Mouse (Mus musculus) E14TG2a.4 (cell line): ENCODE data around the gene Tmem52b.
"Not testable (repeated sequence)": the region's sequence is repeated elsewhere in the genome, so short reads cannot be mapped to it uniquely, and the experiment has no call there.

Experiments
- H3K27me3 ChIP-seq: 2 replicates; pipeline ENCODE4 v1.6.1; 2014; ENCODE audit warnings: low read length, control low read depth; ENCODE audit not compliant: insufficient read depth
- H3K36me3 ChIP-seq: 2 replicates; pipeline ENCODE4 v1.6.1; 2014; ENCODE audit warnings: low read length, control low read depth; ENCODE audit not compliant: insufficient read depth
- H3K4me1 ChIP-seq: replicated peaks from 2 replicates; pipeline ENCODE4 v1.6.1; 2014; ENCODE audit warnings: low read depth, low read length, control low read depth
- H3K4me3 ChIP-seq: replicated peaks from 2 replicates; pipeline ENCODE4 v1.5.1; 2014; ENCODE audit warnings: mild to moderate bottlenecking, low read length
- H3K9me3 ChIP-seq: 2 replicates; pipeline ENCODE4 v1.6.1; 2014; ENCODE audit warnings: low read length, control low read depth
- CTCF ChIP-seq: conservative IDR thresholded peaks from 2 replicates; pipeline ENCODE4 v1.5.1; 2014; ENCODE audit warnings: low read length
- NANOG ChIP-seq: IDR thresholded peaks from 2 replicates; pipeline ENCODE4 v1.6.1; 2014; ENCODE audit warnings: borderline replicate concordance, low read length, mixed read lengths
- POU5F1 ChIP-seq: IDR thresholded peaks from 2 replicates; pipeline ENCODE4 v1.6.1; 2014; ENCODE audit warnings: low read length, borderline replicate concordance

The Tmem52b gene

GRCm38 (mm10) chr6:129512367-129512766 is at the start of gene Tmem52b:
TSS of gene Tmem52b (plus strand) at chr6:129512555.
- no peaks in the 10 kb centered on the region for H3K4me1 ChIP-seq
- H3K4me3 ChIP-seq: no peak within 1 kb of the TSS
- H3K36me3 ChIP-seq: no peaks in the 10 kb centered on the region
- no peaks in the 10 kb centered on the region for H3K27me3 ChIP-seq
- 0 out of 2 replicates have a peak, but pooled peaks cover 4% of the 10 kb centered on the region for H3K9me3 ChIP-seq
- TF ChIP-seq NANOG: no peak
- TF ChIP-seq CTCF: no peak
- TF ChIP-seq POU5F1: no peak

- H3K9me3 ChIP-seq: no peaks in the 10 kb centered on the region
- H3K27me3 ChIP-seq: no peaks in the 10 kb centered on the region
- no peak overlapping the region for H3K4me3 ChIP-seq
- no peaks in the 10 kb centered on the region for H3K36me3 ChIP-seq
- no peaks in the 10 kb centered on the region for H3K4me1 ChIP-seq
- TF ChIP-seq NANOG (no peak), POU5F1 (no peak), CTCF (no peak)
These were observed 41.0 kb upstream of the Tmem52b start for GRCm38 (mm10) chr6:129471386-129471785.

GRCm38 (mm10) chr6:129472627-129473026 is 39.7 kb upstream of the Tmem52b start:
- H3K4me3 ChIP-seq: no peak overlapping the region
- no peak for TF ChIP-seq NANOG
- TF ChIP-seq POU5F1: no peak
- no peak for TF ChIP-seq CTCF
- no peaks in the 10 kb centered on the region for H3K9me3 ChIP-seq

GRCm38 (mm10) chr6:129476404-129477126 is 35.8 kb upstream of the Tmem52b start:
- no peaks in the 10 kb centered on the region for H3K9me3 ChIP-seq
- H3K36me3 ChIP-seq: no peaks in the 10 kb centered on the region
- no peak overlapping the region for H3K4me3 ChIP-seq
- H3K27me3 ChIP-seq: no peaks in the 10 kb centered on the region
- no peaks in the 10 kb centered on the region for H3K4me1 ChIP-seq
- TF ChIP-seq POU5F1: no peak
- peak; percentile 76 for TF ChIP-seq CTCF
- TF ChIP-seq NANOG: no peak

More at GRCm38 (mm10) chr6:129472627-129473026, 39.7 kb upstream of the Tmem52b start:
- H3K27me3 ChIP-seq: no peaks in the 10 kb centered on the region
- H3K4me1 ChIP-seq: no peaks in the 10 kb centered on the region
- no peaks in the 10 kb centered on the region for H3K36me3 ChIP-seq

- TF ChIP-seq POU5F1 (no peak), NANOG (no peak), CTCF (no peak)
- Histone ChIP-seq H3K36me3 (no peaks in the 10 kb centered on the region), H3K9me3 (no peaks in the 10 kb centered on the region), H3K4me1 (no peaks in the 10 kb centered on the region), H3K4me3 (no peak overlapping the region), H3K27me3 (no peaks in the 10 kb centered on the region)
These were observed 32.0 kb upstream of the Tmem52b start for GRCm38 (mm10) chr6:129480089-129480958.

GRCm38 (mm10) chr6:129494924-129495323 is 17.4 kb upstream of the Tmem52b start:
- no peaks in the 10 kb centered on the region for H3K36me3 ChIP-seq
- H3K4me3 ChIP-seq: no peak overlapping the region
- H3K27me3 ChIP-seq: no peaks in the 10 kb centered on the region
- H3K4me1 ChIP-seq: no peaks in the 10 kb centered on the region
- no peaks in the 10 kb centered on the region for H3K9me3 ChIP-seq
- no peak for TF ChIP-seq NANOG
- TF ChIP-seq CTCF: no peak

- no peak for TF ChIP-seq NANOG
- no peak for TF ChIP-seq CTCF
- Histone ChIP-seq H3K9me3 (no peaks in the 10 kb centered on the region), H3K36me3 (no peaks in the 10 kb centered on the region), H3K27me3 (no peaks in the 10 kb centered on the region), H3K4me1 (no peaks in the 10 kb centered on the region), H3K4me3 (no peak overlapping the region)
These were observed 14.8 kb upstream of the Tmem52b start for GRCm38 (mm10) chr6:129497345-129498218.

- not testable (repeated sequence) for H3K4me1 ChIP-seq, H3K4me3 ChIP-seq, H3K9me3 ChIP-seq, H3K36me3 ChIP-seq, H3K27me3 ChIP-seq
These were observed 12.8 kb upstream of the Tmem52b start for GRCm38 (mm10) chr6:129499516-129499915.
